Mouse (Mus musculus) hindbrain, embryonic 10.5 days (tissue): ENCODE results near the gene Csrnp3. TPM values are rescaled to one million over a fixed set of nuclear protein-coding genes. Genes with fewer than 3 reads are reported as not detected.
A peak's percentile ranks its signal among the peaks of the same experiment; 100 is the strongest.
"Not testable (repeated sequence)": the region's sequence is repeated elsewhere in the genome, so short reads cannot be mapped to it uniquely, and the experiment has no call there.

Source experiments
- DNase-seq: peaks from one replicate; pipeline ENCODE4 v3.0.0-alpha.2; 2017; ENCODE audit warnings: low spot score
- H3K27ac ChIP-seq: fragments of 300-500 bp; sonication (generic); 2 replicates; pipeline ENCODE4 v1.5.1; 2016; ENCODE audit warnings: mild to moderate bottlenecking, moderate library complexity
- H3K27me3 ChIP-seq: fragments of 300-500 bp; sonication (generic); 2 replicates; pipeline ENCODE4 v1.6.1; 2016; ENCODE audit warnings: mild to moderate bottlenecking; ENCODE audit not compliant: poor library complexity, insufficient read depth, severe bottlenecking
- H3K36me3 ChIP-seq: fragments of 300-500 bp; sonication (generic); 2 replicates; pipeline ENCODE4 v1.6.1; 2016; ENCODE audit warnings: mild to moderate bottlenecking, moderate library complexity
- H3K4me1 ChIP-seq: fragments of 300-500 bp; sonication (generic); replicated peaks from 2 replicates; pipeline ENCODE4 v1.6.1; 2016; ENCODE audit warnings: mild to moderate bottlenecking
- H3K4me3 ChIP-seq: fragments of 300-500 bp; sonication (generic); 2 replicates; pipeline ENCODE4 v1.5.1; 2016; ENCODE audit warnings: mild to moderate bottlenecking, moderate library complexity
- H3K9me3 ChIP-seq: fragments of 300-500 bp; sonication (generic); 2 replicates; pipeline ENCODE4 v1.6.1; 2016; ENCODE audit warnings: mild to moderate bottlenecking, moderate library complexity
- WGBS: fragments of 180-500 bp; shearing (Covaris S2); methylation state at CpG from one replicate; pipeline ENCODE4 v1.1.7; 2016; 5-methylcytosine and 5-hydroxymethylcytosine counted together
- polyA plus RNA-seq: library from polyadenylated mRNA; unstranded; fragments of >200 nt; fragmentation: Nextera tagmentation; extraction: Ambion mirVana; gene quantifications from 2 replicates; pipeline ENCODE4 v1.2.1, GENCODE M21; 2016

Csrnp3 gene
- polyA plus RNA-seq, 1 experiment from 2014 or later = 12.3 TPM

GRCm38 (mm10) chr2:65842356-65842755 lies 3.2 kb upstream of the Csrnp3 start:
- no peaks in the 10 kb centered on the region for H3K27me3 ChIP-seq
- peak overlapping the region; percentile 16; the same call in 1 of the 2 replicates for H3K27ac ChIP-seq
- no peaks in the 10 kb centered on the region for H3K36me3 ChIP-seq
- 32% methylated on average over 3 of the region's 3 CpGs for WGBS
- no peak overlapping the region for H3K4me3 ChIP-seq
- H3K9me3 ChIP-seq = no peaks in the 10 kb centered on the region
- H3K4me1 ChIP-seq = peaks cover 18% of the 10 kb centered on the region
- peak; percentile 23 for DNase-seq

- Histone ChIP-seq H3K27me3 (no peaks in the 10 kb centered on the region), H3K9me3 (no peaks in the 10 kb centered on the region), H3K36me3 (peaks cover 6% of the 10 kb centered on the region), H3K27ac (peak overlapping the region; percentile 84), H3K4me1 (peaks cover 34% of the 10 kb centered on the region), H3K4me3 (peak overlapping the region; percentile 58)
- WGBS = 2% methylated on average over 22 of the region's 22 CpGs
- peak; percentile 18 for DNase-seq
These were observed 611 bp downstream of the Csrnp3 start for GRCm38 (mm10) chr2:65846000-65846755.

GRCm38 (mm10) chr2:65847463-65848110 lies 2.0 kb downstream of the Csrnp3 start:
- Histone ChIP-seq H3K27ac (peak overlapping the region; percentile 80), H3K36me3 (peaks cover 6% of the 10 kb centered on the region), H3K27me3 (no peaks in the 10 kb centered on the region), H3K4me3 (peak overlapping the region; percentile 58), H3K9me3 (no peaks in the 10 kb centered on the region), H3K4me1 (peaks cover 28% of the 10 kb centered on the region)
- WGBS = 26% methylated on average over 7 of the region's 7 CpGs
- DNase-seq = peak; percentile 63

DNA sequence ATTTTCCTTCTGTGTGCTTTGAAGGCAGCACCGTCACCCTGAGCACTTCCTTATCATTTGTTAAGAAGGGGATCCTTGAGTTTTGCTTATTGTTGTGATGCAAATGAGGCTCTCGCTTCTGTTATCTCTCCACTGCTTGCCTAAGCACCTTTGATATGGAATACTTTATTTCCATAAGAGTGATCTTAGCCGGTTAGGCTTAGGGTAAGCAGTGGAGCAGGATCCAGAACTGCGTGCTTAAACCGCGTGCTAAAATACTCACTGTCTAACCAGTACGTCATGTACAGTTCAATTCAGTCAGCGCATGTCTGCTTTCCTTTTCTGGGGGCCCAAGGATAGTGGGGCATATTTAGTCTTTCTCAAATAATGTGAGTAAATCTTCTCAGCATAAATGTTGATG lies 3.1 kb downstream of the Csrnp3 start:
- DNase-seq = no peak
- whole genome bisulfite sequencing = 35% methylated on average over 8 of the region's 8 CpGs
- Histone ChIP-seq H3K4me3 (no peak overlapping the region), H3K36me3 (peaks cover 6% of the 10 kb centered on the region), H3K4me1 (peaks cover 33% of the 10 kb centered on the region), H3K27me3 (no peaks in the 10 kb centered on the region), H3K9me3 (no peaks in the 10 kb centered on the region), H3K27ac (no peak overlapping the region)

GRCm38 (mm10) chr2:65850282-65850681 lies 4.7 kb downstream of the Csrnp3 start:
- WGBS = 87% methylated on average over 3 of the region's 3 CpGs
- H3K9me3 ChIP-seq, H3K4me3 ChIP-seq, H3K36me3 ChIP-seq, DNase-seq, H3K27ac ChIP-seq, H3K27me3 ChIP-seq: not testable (repeated sequence)
- H3K4me1 ChIP-seq = peaks cover 33% of the 10 kb centered on the region

- H3K9me3 ChIP-seq = no peaks in the 10 kb centered on the region
- DNase-seq = no peak
- H3K4me3 ChIP-seq = no peak overlapping the region
- H3K27me3 ChIP-seq = no peaks in the 10 kb centered on the region
- 94% methylated on average over 5 of the region's 5 CpGs for WGBS
- no peak overlapping the region for H3K27ac ChIP-seq
- H3K4me1 ChIP-seq = peaks cover 8% of the 10 kb centered on the region; the same call in 1 of the 2 replicates
- peaks cover 1% of the 10 kb centered on the region; the same call in 1 of the 2 replicates for H3K36me3 ChIP-seq
These were observed 11.2 kb downstream of the Csrnp3 start for GRCm38 (mm10) chr2:65856791-65857190.

- Histone ChIP-seq H3K27me3 (no peaks in the 10 kb centered on the region), H3K9me3 (0 out of 2 replicates have a peak, but pooled peaks cover 4% of the 10 kb centered on the region), H3K27ac (no peak overlapping the region), H3K36me3 (peaks cover 10% of the 10 kb centered on the region), H3K4me3 (no peak overlapping the region), H3K4me1 (no peaks in the 10 kb centered on the region)
- no peak for DNase-seq
- WGBS = 86% methylated on average over 18 of the region's 18 CpGs
These were observed 14.5 kb downstream of the Csrnp3 start for GRCm38 (mm10) chr2:65859767-65860727.

- no peak overlapping the region for H3K27ac ChIP-seq
These were observed 19.3 kb downstream of the Csrnp3 start for GRCm38 (mm10) chr2:65864778-65865339.

GRCm38 (mm10) chr2:65870919-65871582 lies 25.5 kb downstream of the Csrnp3 start:
- Histone ChIP-seq H3K4me3 (no peak overlapping the region), H3K27me3 (no peaks in the 10 kb centered on the region), H3K9me3 (no peaks in the 10 kb centered on the region), H3K27ac (no peak overlapping the region), H3K36me3 (peaks cover 10% of the 10 kb centered on the region; the same call in 1 of the 2 replicates), H3K4me1 (no peaks in the 10 kb centered on the region)
- no peak for DNase-seq
- 86% methylated on average over 12 of the region's 12 CpGs for WGBS

More at GRCm38 (mm10) chr2:65864778-65865339, 19.3 kb downstream of the Csrnp3 start:
- 0 out of 2 replicates have a peak, but pooled peaks cover 4% of the 10 kb centered on the region for H3K9me3 ChIP-seq
- WGBS = 87% methylated on average over 12 of the region's 12 CpGs
- no peaks in the 10 kb centered on the region for H3K4me1 ChIP-seq
- peaks cover 10% of the 10 kb centered on the region for H3K36me3 ChIP-seq
- no peak overlapping the region for H3K4me3 ChIP-seq
- no peaks in the 10 kb centered on the region for H3K27me3 ChIP-seq
- no peak for DNase-seq

- Histone ChIP-seq H3K36me3 (no peaks in the 10 kb centered on the region), H3K27ac (no peak overlapping the region), H3K4me3 (no peak overlapping the region), H3K27me3 (no peaks in the 10 kb centered on the region), H3K9me3 (no peaks in the 10 kb centered on the region), H3K4me1 (peaks cover 11% of the 10 kb centered on the region)
- no peak for DNase-seq
- WGBS = 92% methylated on average over 3 of the region's 3 CpGs
These were observed 46.0 kb downstream of the Csrnp3 start for GRCm38 (mm10) chr2:65891590-65891989.

DNA sequence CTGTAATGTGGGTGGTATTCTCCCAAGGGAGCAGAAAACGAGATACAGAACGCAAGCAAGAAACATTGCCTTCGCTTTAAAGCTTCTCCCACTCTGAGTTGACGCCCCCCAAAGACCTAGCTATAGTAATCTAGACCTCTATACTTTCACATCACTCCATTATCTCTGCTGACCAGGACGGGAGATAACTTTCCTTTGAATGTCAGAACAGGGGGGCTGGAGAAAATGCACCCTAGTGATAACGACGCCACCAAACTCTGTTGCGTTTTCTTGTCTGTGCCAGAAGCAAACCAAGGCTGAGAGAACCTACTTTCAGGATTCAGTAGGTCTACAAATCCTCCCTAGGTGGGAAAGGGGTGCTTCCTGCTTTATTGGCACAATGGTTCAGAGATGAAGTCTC lies 47.7 kb downstream of the Csrnp3 start:
- H3K27ac ChIP-seq = no peak overlapping the region
- H3K4me1 ChIP-seq = peaks cover 18% of the 10 kb centered on the region
- 85% methylated on average over 8 of the region's 8 CpGs for WGBS
- no peak for DNase-seq
- no peaks in the 10 kb centered on the region for H3K9me3 ChIP-seq
- H3K36me3 ChIP-seq = no peaks in the 10 kb centered on the region
- H3K4me3 ChIP-seq = no peak overlapping the region
- no peaks in the 10 kb centered on the region for H3K27me3 ChIP-seq

GRCm38 (mm10) chr2:65894299-65894698 lies 48.7 kb downstream of the Csrnp3 start:
- H3K27ac ChIP-seq = no peak overlapping the region
- peaks cover 18% of the 10 kb centered on the region for H3K4me1 ChIP-seq
- H3K4me3 ChIP-seq = no peak overlapping the region
- no peak for DNase-seq
- 58% methylated on average over 5 of the region's 5 CpGs for WGBS
- no peaks in the 10 kb centered on the region for H3K27me3 ChIP-seq
- H3K36me3 ChIP-seq = no peaks in the 10 kb centered on the region
- H3K9me3 ChIP-seq = no peaks in the 10 kb centered on the region
